Mouse (Mus musculus): ENCODE data around the gene Atp2c2. TPM values are rescaled to one million over a fixed set of nuclear protein-coding genes. Genes with fewer than 3 reads are reported as not detected.

Atp2c2 gene
- total and polyA plus RNA-seq, 3 experiments, result 0.27 to 0.58 TPM; not detected in 1

GRCm38 (mm10) chr8:119698960-119699359, 849 bp upstream of the Atp2c2 start:
- Histone ChIP-seq H3K79me2 (ENCODE audit: control insufficient read depth, insufficient read depth, low read length, poor library complexity) (no peaks in the 10 kb centered on the region), H3K36me3 (ENCODE audit: control insufficient read depth in 1 of 2, insufficient read depth in 2 of 2, low read length in 2 of 2) (no peaks in the 10 kb centered on the region), H3K4me1 (ENCODE audit: control insufficient read depth in 1 of 2, insufficient read depth in 2 of 2, low read length in 2 of 2) (no peaks in the 10 kb centered on the region), H3K27me3 (ENCODE audit: control insufficient read depth in 1 of 2, insufficient read depth in 2 of 2, low read length in 2 of 2) (no peaks in the 10 kb centered on the region), H3K9me3 (replicated peaks; ENCODE audit: insufficient read depth, low read length) (no peaks in the 10 kb centered on the region), H3K4me3 (ENCODE audit: control insufficient read depth in 1 of 2, insufficient read depth in 1 of 2, low read depth in 2 of 2, low read length in 2 of 2) (no peak overlapping the region), H3K27ac (ENCODE audit: control insufficient read depth, low read depth, low read length) (no peak overlapping the region), H3K9ac (ENCODE audit: control insufficient read depth, low read depth, low read length, poor library complexity, severe bottlenecking) (no peak overlapping the region)
- DNase-seq (ENCODE audit: low read depth, low spot score), result peak; percentile 35
- TF ChIP-seq UBTF (IDR thresholded peaks at IDR 0.05; ENCODE audit: borderline replicate concordance, insufficient read depth, low read depth, low read length), result no peak
- peak; percentile 54; the same call in 1 of the 2 replicates for TF ChIP-seq ZC3H11A (IDR thresholded peaks at IDR 0.05; ENCODE audit: low read depth, low read length)
- TF ChIP-seq CTCF (IDR thresholded peaks at IDR 0.05 in 2 of 3, conservative IDR thresholded peaks at IDR 0.05 in 1 of 3; ENCODE audit: control insufficient read depth in 1 of 3, insufficient read depth in 1 of 3, low read depth in 2 of 3, low read length in 3 of 3, poor library complexity in 1 of 3, severe bottlenecking in 1 of 3), result peak; percentile 66 to 79 (median 72)
- no peak for TF ChIP-seq ZKSCAN1 (IDR thresholded peaks at IDR 0.05; ENCODE audit: low read depth, low read length)
- TF ChIP-seq CHD1 (IDR thresholded peaks at IDR 0.05; ENCODE audit: low read depth, low read length), result no peak
- no peak for TF ChIP-seq RCOR1 (IDR thresholded peaks at IDR 0.05; ENCODE audit: low read depth, low read length)
- TF ChIP-seq RAD21 (IDR thresholded peaks at IDR 0.05; ENCODE audit: low read depth, low read length), result peak; percentile 61
- no peak for TF ChIP-seq SIN3A (IDR thresholded peaks at IDR 0.05; ENCODE audit: low read length)
- TF ChIP-seq MAZ (IDR thresholded peaks at IDR 0.05; ENCODE audit: low read depth, low read length), result no peak
- TF ChIP-seq MYC (IDR thresholded peaks at IDR 0.05; ENCODE audit: low read depth, low read length), result no peak
- no peak for TF ChIP-seq USF2 (IDR thresholded peaks at IDR 0.05; ENCODE audit: borderline replicate concordance in 1 of 2, insufficient read depth in 1 of 2, low read depth in 1 of 2, low read length in 2 of 2)
- peak; percentile 87 for TF ChIP-seq SMC3 (IDR thresholded peaks at IDR 0.05; ENCODE audit: low read depth, low read length)

DNA sequence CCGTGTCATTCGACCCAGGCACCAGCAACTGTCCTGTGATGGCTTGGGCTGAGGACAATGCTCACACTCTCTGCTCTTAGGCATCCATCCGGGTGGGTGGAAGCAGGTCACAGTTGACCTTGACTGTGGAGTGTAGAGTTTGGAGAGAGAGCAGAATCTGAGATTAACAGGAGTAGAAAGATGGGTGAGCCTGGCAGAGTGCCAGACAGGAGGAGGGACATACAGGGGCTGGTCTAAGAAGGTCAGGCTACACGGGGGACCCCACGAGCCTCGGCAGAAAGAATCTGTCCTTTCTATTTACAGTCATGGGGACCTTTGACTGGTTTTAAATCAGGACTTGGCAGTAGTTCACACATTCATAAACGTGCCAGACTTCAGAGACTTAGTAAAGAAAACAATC, 3.2 kb downstream of the Atp2c2 start:
- H3K36me3 ChIP-seq (ENCODE audit: control insufficient read depth in 1 of 2, insufficient read depth in 2 of 2, low read length in 2 of 2), result no peaks in the 10 kb centered on the region
- H3K27me3 ChIP-seq (ENCODE audit: control insufficient read depth in 1 of 2, insufficient read depth in 2 of 2, low read length in 2 of 2), result no peaks in the 10 kb centered on the region
- no peak overlapping the region for H3K27ac ChIP-seq (ENCODE audit: control insufficient read depth, low read depth, low read length)
- H3K9me3 ChIP-seq (replicated peaks; ENCODE audit: insufficient read depth, low read length), result no peaks in the 10 kb centered on the region
- H3K79me2 ChIP-seq (ENCODE audit: control insufficient read depth, insufficient read depth, low read length, poor library complexity), result no peaks in the 10 kb centered on the region
- H3K4me1 ChIP-seq (ENCODE audit: control insufficient read depth in 1 of 2, insufficient read depth in 2 of 2, low read length in 2 of 2), result no peaks in the 10 kb centered on the region
- no peak for DNase-seq (ENCODE audit: low read depth, low spot score)
- TF ChIP-seq SIN3A (IDR thresholded peaks at IDR 0.05; ENCODE audit: low read length) (no peak), TBP (IDR thresholded peaks at IDR 0.05; ENCODE audit: low read depth, low read length) (no peak), E2F4 (IDR thresholded peaks at IDR 0.05; ENCODE audit: borderline replicate concordance, low read depth, low read length) (no peak), ZC3H11A (IDR thresholded peaks at IDR 0.05; ENCODE audit: low read depth, low read length) (no peak), KAT2A (conservative IDR thresholded peaks at IDR 0.05; ENCODE audit: low read depth, low read length) (no peak), USF2 (IDR thresholded peaks at IDR 0.05; ENCODE audit: borderline replicate concordance in 1 of 2, insufficient read depth in 1 of 2, low read depth in 1 of 2, low read length in 2 of 2) (no peak), NRF1 (IDR thresholded peaks at IDR 0.05; ENCODE audit: insufficient read depth, low read depth, low read length, poor library complexity, severe bottlenecking) (no peak), POLR2A (IDR thresholded peaks at IDR 0.05; ENCODE audit: control insufficient read depth in 1 of 2, insufficient read depth in 1 of 2, low read depth in 1 of 2, low read length in 2 of 2, poor library complexity in 1 of 2) (no peak), MYC (IDR thresholded peaks at IDR 0.05; ENCODE audit: low read depth, low read length) (no peak), ETS1 (IDR thresholded peaks at IDR 0.05; ENCODE audit: low read depth, low read length) (no peak), MAZ (IDR thresholded peaks at IDR 0.05; ENCODE audit: low read depth, low read length) (no peak), GABPA (IDR thresholded peaks at IDR 0.05; ENCODE audit: low read depth, low read length) (no peak), UBTF (IDR thresholded peaks at IDR 0.05; ENCODE audit: borderline replicate concordance, insufficient read depth, low read depth, low read length) (no peak), ZNF384 (IDR thresholded peaks at IDR 0.05; ENCODE audit: low read depth, low read length) (no peak), BHLHE40 (IDR thresholded peaks at IDR 0.05; ENCODE audit: borderline replicate concordance, low read depth, low read length) (no peak), USF1 (IDR thresholded peaks at IDR 0.05; ENCODE audit: low read depth, low read length) (no peak), TCF12 (IDR thresholded peaks at IDR 0.05; ENCODE audit: low read depth, low read length) (no peak), MXI1 (IDR thresholded peaks at IDR 0.05; ENCODE audit: low read depth, low read length) (no peak)
- H3K4me3 ChIP-seq (ENCODE audit: control insufficient read depth in 1 of 2, insufficient read depth in 1 of 2, low read depth in 2 of 2, low read length in 2 of 2), result no peak overlapping the region
- H3K9ac ChIP-seq (ENCODE audit: control insufficient read depth, low read depth, low read length, poor library complexity, severe bottlenecking), result no peak overlapping the region
